Mouse (Mus musculus) skeletal muscle tissue, postnatal 0 days (tissue): ENCODE data around the gene Pomt2. TPM values are rescaled to one million over a fixed set of nuclear protein-coding genes. Genes with fewer than 3 reads are reported as not detected.

Experiments
- polyA plus RNA-seq: library from polyadenylated mRNA; unstranded; fragments of >200 nt; fragmentation: Nextera tagmentation; extraction: Ambion mirVana; gene quantifications from 2 replicates; pipeline ENCODE4 v1.2.1, GENCODE M21; 2015

The Pomt2 gene
- polyA plus RNA-seq: 7.5 and 7.8 TPM in 2 replicates

DNA sequence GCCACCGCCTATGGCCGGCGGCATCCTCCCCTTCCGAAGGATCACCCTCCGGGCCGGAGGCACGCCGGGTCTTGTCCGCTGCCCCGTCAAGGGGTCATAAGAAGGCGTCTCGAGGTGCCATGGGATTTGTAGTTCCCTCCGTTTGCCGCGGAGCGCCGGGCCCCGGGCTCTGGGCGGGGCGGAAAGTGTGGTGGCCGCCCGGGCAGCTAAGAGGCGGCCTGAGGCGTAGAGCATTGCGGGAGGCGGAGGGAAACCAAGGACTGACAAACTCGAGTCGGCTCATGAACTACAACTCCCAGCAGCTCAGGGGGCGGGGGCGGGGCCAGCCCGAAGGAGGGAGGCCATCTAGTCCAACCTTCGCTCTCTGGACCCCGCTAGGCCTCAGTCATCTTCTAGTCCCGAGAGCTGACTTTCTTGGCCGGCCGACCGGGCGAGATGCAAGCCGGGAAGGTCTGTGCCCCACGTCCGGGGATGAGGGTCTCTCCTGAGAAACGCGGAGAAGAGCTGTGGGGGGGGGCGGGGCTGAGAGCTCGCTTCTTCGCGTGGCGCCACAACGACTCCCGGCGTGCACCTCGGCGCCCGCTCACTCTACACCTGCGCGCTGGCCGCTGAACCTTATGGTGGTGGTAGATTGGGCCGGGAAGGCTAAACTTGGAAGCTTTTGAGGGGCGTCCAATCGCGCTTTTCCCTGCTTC, at the start of gene Pomt2:
Gene Pomt2, minus strand, starts transcription at position 574 of the 695 bp plus-strand sequence.

DNA sequence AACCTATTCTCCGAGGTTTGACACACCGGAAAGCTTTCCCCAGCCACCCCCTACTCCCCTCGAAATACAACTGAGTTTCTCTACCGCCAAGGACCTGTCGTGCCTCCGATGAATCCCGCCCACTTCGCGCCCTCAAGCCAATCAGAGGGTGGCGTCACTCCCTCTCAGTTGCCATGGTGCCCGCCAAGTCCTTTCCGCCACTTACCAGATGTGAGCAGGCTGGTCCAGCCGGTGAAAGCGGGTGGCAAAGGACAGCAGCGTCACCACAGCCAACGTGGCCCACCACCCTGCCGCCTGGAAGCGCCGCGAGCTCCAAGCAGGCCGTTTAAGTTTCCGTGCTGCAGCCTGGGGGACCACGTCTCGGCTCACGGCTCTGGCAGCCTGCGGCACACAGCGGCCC, 802 bp downstream of the Pomt2 start, which contains the start of gene Gstz1:
Gene Gstz1, plus strand, starts transcription at position 200 of the 400 bp plus-strand sequence.

DNA sequence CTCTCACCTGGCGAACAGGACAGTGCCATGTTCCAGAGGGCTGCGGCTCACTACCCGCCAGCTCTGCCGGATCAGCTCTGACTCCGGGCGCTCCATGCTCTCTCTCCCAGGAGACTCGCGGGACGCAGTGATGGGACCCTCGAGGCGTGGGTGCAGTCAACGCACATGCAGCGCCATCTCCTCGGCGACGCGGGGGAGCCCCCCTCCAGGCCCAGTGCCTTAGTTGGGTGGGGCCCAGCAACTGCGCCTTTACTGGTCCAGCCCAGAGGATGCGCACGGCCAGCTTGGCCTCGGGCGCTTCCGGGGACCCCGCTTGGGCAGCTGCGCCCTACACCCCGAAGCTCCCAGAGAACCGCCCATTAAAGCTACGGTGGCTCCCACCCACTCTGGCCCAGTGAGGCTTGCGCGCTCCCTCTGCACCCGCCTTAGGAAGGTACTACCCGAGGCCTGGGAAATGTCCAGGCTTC, 45.6 kb downstream of the Pomt2 start, which contains the start of gene Ngb:
Gene Ngb, minus strand, starts transcription at position 375 of the 467 bp plus-strand sequence.

Other genes starting within 250 kb of the Pomt2 start
- gene Cipc, start 200.9 kb downstream of the Pomt2 start, polyA plus RNA-seq: 13.4 and 14.8 TPM in 2 replicates
- not detected in 2 replicates for gene Zdhhc22, start 157.5 kb downstream of the Pomt2 start, polyA plus RNA-seq
- not detected in 2 replicates for gene Tmem63c, start 126.6 kb downstream of the Pomt2 start, polyA plus RNA-seq
- 0.15 TPM in 1 of 2 replicates, not detected in the other for gene Ngb, start 45.4 kb downstream of the Pomt2 start, polyA plus RNA-seq
- gene Gstz1, start 803 bp downstream of the Pomt2 start, polyA plus RNA-seq: 41.7 and 92.4 TPM in 2 replicates
- gene Samd15, start 51.8 kb upstream of the Pomt2 start, polyA plus RNA-seq: 0.37 and 0.66 TPM in 2 replicates
- gene Tmed8, start 52.5 kb upstream of the Pomt2 start, polyA plus RNA-seq: 0.65 and 0.88 TPM in 2 replicates
- gene Noxred1, start 90.8 kb upstream of the Pomt2 start, polyA plus RNA-seq: not detected in 2 replicates
- gene Vipas39, start 118.3 kb upstream of the Pomt2 start, polyA plus RNA-seq: 16.2 and 16.8 TPM in 2 replicates
- gene Ahsa1, start 118.5 kb upstream of the Pomt2 start, polyA plus RNA-seq: 109 and 114 TPM in 2 replicates
- 0.08 and 0.43 TPM in 2 replicates for gene Ism2, start 151.7 kb upstream of the Pomt2 start, polyA plus RNA-seq
- 37.8 and 46.5 TPM in 2 replicates for gene Sptlc2, start 240.4 kb upstream of the Pomt2 start, polyA plus RNA-seq